8 mouse cellular contexts compared by ENCODE assay signal in genomic region chr13:48668976-48669534, GRCm38 (mm10). TPM values are rescaled to one million over a fixed set of nuclear protein-coding genes. Genes with fewer than 3 reads are reported as not detected.
A peak's percentile ranks its signal among the peaks of the same experiment; 100 is the strongest.
DNase-seq lines count a peak whose midpoint lies in the region; ATAC-seq and TF ChIP-seq lines count a peak whose summit lies in the region.

No protein-coding gene starts in this region.

- no peak for DNase-seq in lung, postnatal 0 days (ENCODE audit: low spot score)
- no peak for DNase-seq in lung, postnatal 14 days
- DNase-seq in lung, adult 2 months = no peak
- no peak for DNase-seq in ovary, postnatal 10 days (ENCODE audit: low spot score)
- no peak for DNase-seq in thymus, adult 18-20 months

- H3K27ac ChIP-seq in lung, postnatal 0 days (ENCODE audit: low read length) = no peak overlapping the region
- H3K27ac ChIP-seq in forebrain, embryonic 12.5 days = no peak overlapping the region
- no peak overlapping the region for H3K27ac ChIP-seq in limb, embryonic 13.5 days
- H3K27ac ChIP-seq in stomach, embryonic 15.5 days = peak overlapping the region; percentile 53

- peaks cover 3% of the 10 kb centered on the region; the same call in 1 of the 2 replicates for H3K4me1 ChIP-seq in lung, postnatal 0 days (ENCODE audit: insufficient read depth, low read depth, low read length)
- H3K4me1 ChIP-seq in forebrain, embryonic 12.5 days = peaks cover 33% of the 10 kb centered on the region
- peaks cover 38% of the 10 kb centered on the region for H3K4me1 ChIP-seq in limb, embryonic 13.5 days
- H3K4me1 ChIP-seq in stomach, embryonic 15.5 days = peaks cover 13% of the 10 kb centered on the region
- peaks cover 5% of the 10 kb centered on the region for H3K4me1 ChIP-seq in lung, adult 2 months (ENCODE audit: control insufficient read depth, insufficient read depth, low read length)

- WGBS in lung, postnatal 0 days = under 1% methylated on average over 34 of the region's 34 CpGs
- under 1% methylated on average over 34 of the region's 34 CpGs for WGBS in forebrain, embryonic 12.5 days
- under 1% methylated on average over 34 of the region's 34 CpGs for WGBS in limb, embryonic 13.5 days
- under 1% methylated on average over 34 of the region's 34 CpGs for WGBS in stomach, embryonic 15.5 days
- 2% methylated on average over 34 of the region's 34 CpGs for WGBS in lung, adult 2 months

- no peaks in the 10 kb centered on the region for H3K9me3 ChIP-seq in lung, postnatal 0 days (ENCODE audit: low read length)
- H3K9me3 ChIP-seq in forebrain, embryonic 12.5 days = no peaks in the 10 kb centered on the region
- no peaks in the 10 kb centered on the region for H3K9me3 ChIP-seq in limb, embryonic 13.5 days
- H3K9me3 ChIP-seq in stomach, embryonic 15.5 days = no peaks in the 10 kb centered on the region

- H3K27me3 ChIP-seq in lung, postnatal 0 days (replicated peaks; ENCODE audit: insufficient read depth, low read length) = peaks cover 79% of the 10 kb centered on the region
- H3K27me3 ChIP-seq in forebrain, embryonic 12.5 days = peaks cover 98% of the 10 kb centered on the region
- H3K27me3 ChIP-seq in limb, embryonic 13.5 days = peaks cover 97% of the 10 kb centered on the region
- peaks cover 35% of the 10 kb centered on the region for H3K27me3 ChIP-seq in stomach, embryonic 15.5 days (replicated peaks)

- TF ChIP-seq EP300 in lung, postnatal 0 days (IDR thresholded peaks at IDR 0.05) = no peak

- no peak for TF ChIP-seq POLR2A in lung, adult 2 months (IDR thresholded peaks at IDR 0.05; ENCODE audit: borderline replicate concordance, extremely low read depth, low read depth, low read length)

- no peak overlapping the region for H3K9ac ChIP-seq in lung, postnatal 0 days (replicated peaks; ENCODE audit: low read depth)
- H3K9ac ChIP-seq in forebrain, embryonic 12.5 days = peak overlapping the region; percentile 12; the same call in 1 of the 2 replicates
- peak overlapping the region; percentile 51 for H3K9ac ChIP-seq in limb, embryonic 13.5 days
- H3K9ac ChIP-seq in stomach, embryonic 15.5 days = peak overlapping the region; percentile 4; the same call in 1 of the 2 replicates

- H3K4me2 ChIP-seq in lung, postnatal 0 days (replicated peaks; ENCODE audit: low read depth, low read length) = peak overlapping the region; percentile 42
- H3K4me2 ChIP-seq in forebrain, embryonic 12.5 days = peak overlapping the region; percentile 39
- H3K4me2 ChIP-seq in limb, embryonic 13.5 days (replicated peaks) = peak overlapping the region; percentile 57
- H3K4me2 ChIP-seq in stomach, embryonic 15.5 days = peak overlapping the region; percentile 50

- H3K4me3 ChIP-seq in lung, postnatal 0 days (ENCODE audit: low read depth, low read length) = peak overlapping the region; percentile 21; the same call in 1 of the 2 replicates
- H3K4me3 ChIP-seq in forebrain, embryonic 12.5 days (replicated peaks) = peak overlapping the region; percentile 28
- H3K4me3 ChIP-seq in limb, embryonic 13.5 days = peak overlapping the region; percentile 34
- H3K4me3 ChIP-seq in stomach, embryonic 15.5 days (replicated peaks) = peak overlapping the region; percentile 32
- no peak overlapping the region for H3K4me3 ChIP-seq in lung, adult 2 months (replicated peaks; ENCODE audit: extremely low read depth, low read depth, low read length)

- TF ChIP-seq CTCF in lung, postnatal 0 days (IDR thresholded peaks at IDR 0.05) = no peak
- TF ChIP-seq CTCF in lung, adult 2 months (IDR thresholded peaks at IDR 0.05; ENCODE audit: insufficient read depth, low read length) = no peak

- H3K36me3 ChIP-seq in lung, postnatal 0 days (ENCODE audit: insufficient read depth, low read length) = no peaks in the 10 kb centered on the region
- no peaks in the 10 kb centered on the region for H3K36me3 ChIP-seq in forebrain, embryonic 12.5 days (replicated peaks)
- no peaks in the 10 kb centered on the region for H3K36me3 ChIP-seq in limb, embryonic 13.5 days
- no peaks in the 10 kb centered on the region for H3K36me3 ChIP-seq in stomach, embryonic 15.5 days

- ATAC-seq in lung, postnatal 0 days = no peak
- ATAC-seq in forebrain, embryonic 12.5 days (ENCODE audit: low FRiP score) = no peak
- ATAC-seq in limb, embryonic 13.5 days (ENCODE audit: low FRiP score, low read depth) = no peak
- ATAC-seq in stomach, embryonic 15.5 days (ENCODE audit: insufficient read depth, low FRiP score, low read depth) = no peak

RNA-seq across cellular contexts. Expression of gene Barx1, which starts 6.3 kb away (rescaled TPM):
- polyA plus RNA-seq in lung, postnatal 0 days (2015; fragmentation: Nextera tagmentation; extraction: Ambion mirVana) = not detected in 2 replicates
- polyA plus RNA-seq in forebrain, embryonic 12.5 days (2016; fragmentation: Nextera tagmentation; extraction: Ambion mirVana) = 0.88 and 2.2 TPM in 2 replicates
- polyA plus RNA-seq in limb, embryonic 13.5 days (2015; fragmentation: Nextera tagmentation; extraction: Ambion mirVana) = 2.7 and 2.9 TPM in 2 replicates
- polyA plus RNA-seq in stomach, embryonic 15.5 days (2015; fragmentation: Nextera tagmentation; extraction: Ambion mirVana) = 173 and 204 TPM in 2 replicates
- 0.12 and 0.21 TPM in 2 replicates for polyA plus RNA-seq in lung, adult 2 months (2012; rRNA removed)

RNA-seq across cellular contexts. Expression of gene Ptpdc1, which starts 43.6 kb away (rescaled TPM):
- polyA plus RNA-seq in lung, postnatal 0 days (2015; fragmentation: Nextera tagmentation; extraction: Ambion mirVana) = 6.2 and 6.3 TPM in 2 replicates
- polyA plus RNA-seq in forebrain, embryonic 12.5 days (2016; fragmentation: Nextera tagmentation; extraction: Ambion mirVana) = 16.1 and 19.3 TPM in 2 replicates
- polyA plus RNA-seq in limb, embryonic 13.5 days (2015; fragmentation: Nextera tagmentation; extraction: Ambion mirVana) = 20.0 and 20.5 TPM in 2 replicates
- 8.2 and 9.1 TPM in 2 replicates for polyA plus RNA-seq in stomach, embryonic 15.5 days (2015; fragmentation: Nextera tagmentation; extraction: Ambion mirVana)
- 2.4 and 3.8 TPM in 2 replicates for polyA plus RNA-seq in lung, adult 2 months (2012; rRNA removed)

Comparison
In these comparisons a context has a peak if more than half of its experiments do, and no peak if none do; other contexts are left out.
1. RNA of gene Barx1, which starts 6.3 kb away (polyA plus RNA-seq): 173 to 204 TPM in stomach, embryonic 15.5 days; 2.7 to 2.9 TPM in limb, embryonic 13.5 days, 0.88 to 2.2 TPM in forebrain, embryonic 12.5 days, 0.12 to 0.21 TPM in lung, adult 2 months and not detected in lung, postnatal 0 days; every median in the first group is over 10 times any median in the second.
2. Peak in every context shown above with its lines, with median percentiles within 50 percentile points of each other: H3K4me2 ChIP-seq.